Comparison of ENCODE assay signal across 23 mouse cellular contexts in genomic region chr1:188207421-188207820, GRCm38 (mm10). TPM values are rescaled to one million over a fixed set of nuclear protein-coding genes. Genes with fewer than 3 reads are reported as not detected.
DNase-seq lines count a peak whose midpoint lies in the region; ATAC-seq and TF ChIP-seq lines count a peak whose summit lies in the region.
"Had no signal": no experiment of that assay in that cellular context is flagged by ENCODE, and none has a peak within 500 bp of the region (broad histone marks: within the 10 kb centered on the region; RNA-seq: fewer than 3 reads in every experiment).

No protein-coding gene starts in this region.

- no peak overlapping the region for H3K4me2 ChIP-seq in lung, embryonic 14.5 days
- no peak overlapping the region for H3K4me2 ChIP-seq in limb, embryonic 11.5 days (ENCODE audit: low read depth, severe bottlenecking)
- H3K4me2 ChIP-seq: embryonic facial prominence, embryonic 15.5 days; limb, embryonic 12.5 days; liver, embryonic 13.5 days; midbrain, embryonic 15.5 days; stomach, embryonic 15.5 days had no signal

- no peaks in the 10 kb centered on the region for H3K36me3 ChIP-seq in lung, embryonic 14.5 days (ENCODE audit: insufficient read depth)
- no peaks in the 10 kb centered on the region for H3K36me3 ChIP-seq in limb, embryonic 11.5 days (ENCODE audit: control insufficient read depth, insufficient read depth, low read length)
- H3K36me3 ChIP-seq: embryonic facial prominence, embryonic 15.5 days; limb, embryonic 12.5 days; liver, embryonic 13.5 days; midbrain, embryonic 15.5 days; stomach, embryonic 15.5 days had no signal

- H3K9me3 ChIP-seq in lung, embryonic 14.5 days (ENCODE audit: low read depth, low read length): no peaks in the 10 kb centered on the region
- no peaks in the 10 kb centered on the region for H3K9me3 ChIP-seq in limb, embryonic 11.5 days (ENCODE audit: control insufficient read depth, low read length)
- H3K9me3 ChIP-seq: embryonic facial prominence, embryonic 15.5 days; limb, embryonic 12.5 days; liver, embryonic 13.5 days; megakaryocyte, embryonic 14.5 days; midbrain, embryonic 15.5 days; stomach, embryonic 15.5 days had no signal

- no peak for TF ChIP-seq CTCF in lung, embryonic 14.5 days (IDR thresholded peaks at IDR 0.05; ENCODE audit: low read depth)
- no peak for TF ChIP-seq CTCF in brain, embryonic 14.5 days (IDR thresholded peaks at IDR 0.05; ENCODE audit: borderline replicate concordance, extremely low read depth, insufficient read depth, insufficient read length)

- no peak overlapping the region for H3K4me3 ChIP-seq in lung, embryonic 14.5 days (ENCODE audit: low read depth, low read length)
- no peak overlapping the region for H3K4me3 ChIP-seq in limb, embryonic 11.5 days (ENCODE audit: low read depth, low read length)
- H3K4me3 ChIP-seq: embryonic facial prominence, embryonic 15.5 days; limb, embryonic 12.5 days; liver, embryonic 13.5 days; megakaryocyte, embryonic 14.5 days; midbrain, embryonic 15.5 days; myocyte; stomach, embryonic 15.5 days had no signal

- H3K4me1 ChIP-seq in lung, embryonic 14.5 days (ENCODE audit: insufficient read depth): no peaks in the 10 kb centered on the region
- no peaks in the 10 kb centered on the region for H3K4me1 ChIP-seq in limb, embryonic 11.5 days (ENCODE audit: control insufficient read depth, insufficient read depth, low read length)
- H3K4me1 ChIP-seq: embryonic facial prominence, embryonic 15.5 days; limb, embryonic 12.5 days; liver, embryonic 13.5 days; megakaryocyte, embryonic 14.5 days; midbrain, embryonic 15.5 days; stomach, embryonic 15.5 days had no signal

- H3K27ac ChIP-seq in lung, embryonic 14.5 days (ENCODE audit: low read depth): no peak overlapping the region
- H3K27ac ChIP-seq in limb, embryonic 11.5 days (replicated peaks; ENCODE audit: low read depth, low read length): no peak overlapping the region
- H3K27ac ChIP-seq: embryonic facial prominence, embryonic 15.5 days; hindbrain, postnatal 0 days; limb, embryonic 12.5 days; liver, embryonic 13.5 days; midbrain, embryonic 15.5 days; stomach, embryonic 15.5 days had no signal

- intact Hi-C loops in heart, postnatal 36 days (cut with DNase I): no loop called here

- peak; percentile 63 for DNase-seq in heart, adult 11 months
- no peak for DNase-seq in heart, postnatal 36 days
- DNase-seq in lung, embryonic 14.5 days: peak; percentile 50
- no peak for DNase-seq in lung, postnatal 36 days
- DNase-seq in brain, embryonic 14.5 days (ENCODE audit: low read depth): peak; percentile 45
- peak; percentile 33 for DNase-seq in limb, embryonic 11.5 days (ENCODE audit: low spot score)
- DNase-seq in adrenal gland, postnatal 25 days: no peak
- DNase-seq: cerebellum, adult 9-10 months; gastrocnemius, postnatal 10 days; heart, adult 18-20 months; layer of hippocampus, adult 9-11 months; liver, embryonic 13.5 days; thymus, adult 18-20 months had no signal

- ATAC-seq in lung, embryonic 14.5 days (ENCODE audit: insufficient read depth): no peak
- ATAC-seq in limb, embryonic 11.5 days (ENCODE audit: insufficient number of reproducible peaks, low FRiP score, low TSS enrichment, low read depth): no peak
- ATAC-seq: hindbrain, postnatal 0 days; intestine, postnatal 0 days; midbrain, embryonic 15.5 days had no signal

- H3K27me3 ChIP-seq in lung, embryonic 14.5 days (ENCODE audit: insufficient read depth, low read length): no peaks in the 10 kb centered on the region
- H3K27me3 ChIP-seq in limb, embryonic 11.5 days (ENCODE audit: control insufficient read depth, insufficient read depth, low read length): no peaks in the 10 kb centered on the region
- H3K27me3 ChIP-seq: CH12.LX; embryonic facial prominence, embryonic 15.5 days; limb, embryonic 12.5 days; liver, embryonic 13.5 days; megakaryocyte, embryonic 14.5 days; midbrain, embryonic 15.5 days; stomach, embryonic 15.5 days had no signal

- TF ChIP-seq POLR2A in brain, embryonic 14.5 days (IDR thresholded peaks at IDR 0.05; ENCODE audit: borderline replicate concordance, extremely low read depth, insufficient read depth, insufficient read length, poor library complexity, severe bottlenecking): no peak

- H3K9ac ChIP-seq in lung, embryonic 14.5 days: no peak overlapping the region
- H3K9ac ChIP-seq in limb, embryonic 11.5 days (ENCODE audit: low read length): no peak overlapping the region
- H3K9ac ChIP-seq: embryonic facial prominence, embryonic 15.5 days; limb, embryonic 12.5 days; liver, embryonic 13.5 days; midbrain, embryonic 15.5 days; stomach, embryonic 15.5 days had no signal

- 34% methylated on average over 6 of the region's 6 CpGs for WGBS in lung, embryonic 14.5 days
- 24% methylated on average over 6 of the region's 6 CpGs for WGBS in limb, embryonic 11.5 days

RNA-seq across cellular contexts. Expression of gene Ush2a, which starts 54.4 kb away (rescaled TPM):
- total RNA-seq in heart, postnatal 36 days (2021): under 1 TPM; 0.05 to 0.11 TPM
- 0.03 TPM in 1 of 2 replicates, not detected in the other for polyA plus RNA-seq in lung, embryonic 14.5 days (2014; fragmentation: Nextera tagmentation; extraction: Ambion mirVana)
- polyA plus RNA-seq in brain, embryonic 14.5 days (2012; rRNA removed): 0.20 and 0.29 TPM in 2 replicates
- polyA plus RNA-seq in limb, embryonic 11.5 days (2014; fragmentation: Nextera tagmentation; extraction: Ambion mirVana): 0.15 TPM in 1 of 2 replicates, not detected in the other
- 0.06 and 0.10 TPM in 2 replicates for total RNA-seq in adrenal gland, postnatal 25 days (2021)
- total RNA-seq: CH12.LX; hematopoietic stem cell, adult 5-6 weeks had no signal
- polyA plus RNA-seq: liver, embryonic 13.5 days; myocyte had no signal

Comparison
In these comparisons a context has a peak if more than half of its experiments do, and no peak if none do; other contexts are left out.
1. DNase-seq: peak in heart, adult 11 months (single experiment), lung, embryonic 14.5 days (single experiment), brain, embryonic 14.5 days (single experiment) and limb, embryonic 11.5 days (single experiment); none in heart, postnatal 36 days (0 of 2), lung, postnatal 36 days (single experiment) and adrenal gland, postnatal 25 days (single experiment).